Mouse (Mus musculus): ENCODE data around the gene Epha2. TPM values are rescaled to one million over a fixed set of nuclear protein-coding genes. Genes with fewer than 3 reads are reported as not detected.

Epha2 gene
- polyA plus RNA-seq, 1 experiment = 1.2 TPM

- no peak overlapping the region for H3K4me3 ChIP-seq (ENCODE audit: insufficient read depth, low read length)
- no peak overlapping the region for H3K27ac ChIP-seq (ENCODE audit: insufficient read depth, low read length)
- H3K4me1 ChIP-seq (ENCODE audit: control insufficient read depth, insufficient read depth, low read length) = no peaks in the 10 kb centered on the region
- TF ChIP-seq CTCF (IDR thresholded peaks at IDR 0.05; ENCODE audit: extremely low read depth, insufficient read depth, low read length) (no peak), POLR2A (IDR thresholded peaks at IDR 0.05; ENCODE audit: extremely low read depth, insufficient read depth, low read length) (no peak)
Measured at GRCm38 (mm10) chr4:141316498-141317180, 15.6 kb downstream of the Epha2 start.

- H3K27ac ChIP-seq (ENCODE audit: insufficient read depth, low read length) = no peak overlapping the region
- no peaks in the 10 kb centered on the region for H3K4me1 ChIP-seq (ENCODE audit: control insufficient read depth, insufficient read depth, low read length)
- TF ChIP-seq CTCF (IDR thresholded peaks at IDR 0.05; ENCODE audit: extremely low read depth, insufficient read depth, low read length) (no peak), POLR2A (IDR thresholded peaks at IDR 0.05; ENCODE audit: extremely low read depth, insufficient read depth, low read length) (no peak)
- no peak overlapping the region for H3K4me3 ChIP-seq (ENCODE audit: insufficient read depth, low read length)
Measured at GRCm38 (mm10) chr4:141317914-141318313, 16.9 kb downstream of the Epha2 start.

DNA sequence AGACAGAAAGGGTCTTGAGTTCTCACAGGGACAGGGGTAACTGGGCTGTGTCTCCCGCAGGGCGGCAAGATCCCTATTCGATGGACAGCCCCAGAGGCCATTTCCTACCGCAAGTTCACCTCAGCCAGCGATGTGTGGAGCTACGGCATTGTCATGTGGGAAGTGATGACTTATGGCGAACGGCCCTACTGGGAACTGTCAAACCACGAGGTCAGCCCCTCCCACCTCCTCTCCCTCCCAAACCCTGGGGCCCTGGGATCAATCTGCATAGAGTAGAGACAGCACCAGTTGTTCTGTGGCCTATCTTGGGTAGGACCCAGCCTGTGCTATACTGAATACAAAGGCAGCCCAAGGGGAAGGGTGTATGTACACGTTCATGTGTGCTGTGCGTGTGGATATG is 21.5 kb downstream of the Epha2 start:
- Histone ChIP-seq H3K4me3 (ENCODE audit: insufficient read depth, low read length) (no peak overlapping the region), H3K4me1 (ENCODE audit: control insufficient read depth, insufficient read depth, low read length) (no peaks in the 10 kb centered on the region), H3K27ac (ENCODE audit: insufficient read depth, low read length) (no peak overlapping the region)
- TF ChIP-seq POLR2A (IDR thresholded peaks at IDR 0.05; ENCODE audit: extremely low read depth, insufficient read depth, low read length) = no peak
- no peak for TF ChIP-seq CTCF (IDR thresholded peaks at IDR 0.05; ENCODE audit: extremely low read depth, insufficient read depth, low read length)

DNA sequence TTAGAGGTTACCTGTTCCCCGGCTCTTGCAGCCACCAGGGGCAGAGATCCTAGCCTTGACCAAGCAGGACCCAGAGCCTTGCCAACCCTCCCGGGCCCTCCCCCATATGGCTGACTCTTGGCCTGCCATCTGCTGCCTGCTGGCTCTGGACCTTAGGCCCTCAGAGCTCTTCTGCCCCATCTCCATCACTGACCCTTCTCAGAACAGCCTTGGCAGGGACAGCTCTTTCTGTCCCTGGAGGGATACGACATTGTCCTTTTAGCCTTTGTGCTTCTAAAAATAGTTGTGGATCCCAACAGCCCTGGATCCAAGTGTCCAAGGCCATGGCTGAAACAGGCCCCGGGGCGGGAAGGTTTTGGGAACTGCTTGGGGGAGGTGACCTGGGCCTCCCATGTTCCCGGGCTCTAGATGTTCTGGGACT is 23.7 kb downstream of the Epha2 start:
- no peak for TF ChIP-seq POLR2A (IDR thresholded peaks at IDR 0.05; ENCODE audit: extremely low read depth, insufficient read depth, low read length)
- TF ChIP-seq CTCF (IDR thresholded peaks at IDR 0.05; ENCODE audit: extremely low read depth, insufficient read depth, low read length) = no peak
- Histone ChIP-seq H3K27ac (ENCODE audit: insufficient read depth, low read length) (no peak overlapping the region), H3K4me1 (ENCODE audit: control insufficient read depth, insufficient read depth, low read length) (no peaks in the 10 kb centered on the region), H3K4me3 (ENCODE audit: insufficient read depth, low read length) (no peak overlapping the region)

- Histone ChIP-seq H3K4me3 (ENCODE audit: insufficient read depth, low read length) (no peak overlapping the region), H3K27ac (ENCODE audit: insufficient read depth, low read length) (no peak overlapping the region), H3K4me1 (ENCODE audit: control insufficient read depth, insufficient read depth, low read length) (no peaks in the 10 kb centered on the region)
- no peak for TF ChIP-seq CTCF (IDR thresholded peaks at IDR 0.05; ENCODE audit: extremely low read depth, insufficient read depth, low read length)
- no peak for TF ChIP-seq POLR2A (IDR thresholded peaks at IDR 0.05; ENCODE audit: extremely low read depth, insufficient read depth, low read length)
Measured at GRCm38 (mm10) chr4:141325636-141326035, 24.6 kb downstream of the Epha2 start.

GRCm38 (mm10) chr4:141327075-141327474 is 26.0 kb downstream of the Epha2 start:
- no peak overlapping the region for H3K4me3 ChIP-seq (ENCODE audit: insufficient read depth, low read length)
- TF ChIP-seq CTCF (IDR thresholded peaks at IDR 0.05; ENCODE audit: extremely low read depth, insufficient read depth, low read length) (no peak), POLR2A (IDR thresholded peaks at IDR 0.05; ENCODE audit: extremely low read depth, insufficient read depth, low read length) (no peak)

DNA sequence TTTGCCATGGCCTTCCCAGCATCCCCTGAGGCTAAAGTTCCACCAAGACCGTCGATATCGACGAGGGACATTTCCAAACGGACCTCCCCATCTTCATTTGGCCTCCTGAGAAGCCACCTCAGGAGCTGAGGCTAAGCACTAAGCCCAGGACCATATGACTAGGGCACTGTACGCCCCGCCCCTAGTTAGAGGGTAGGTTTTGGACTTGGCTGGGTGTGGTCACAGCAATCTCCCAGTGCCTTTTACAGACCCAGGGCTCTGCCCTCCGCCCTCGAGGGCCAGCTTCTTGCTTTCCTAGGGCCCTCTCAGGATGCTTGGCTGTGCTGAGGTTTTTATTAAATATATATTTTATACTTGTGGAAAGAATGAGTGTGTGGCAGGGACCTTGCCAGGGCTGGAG is 27.7 kb downstream of the Epha2 start:
- no peak for TF ChIP-seq POLR2A (IDR thresholded peaks at IDR 0.05; ENCODE audit: extremely low read depth, insufficient read depth, low read length)
- no peak for TF ChIP-seq CTCF (IDR thresholded peaks at IDR 0.05; ENCODE audit: extremely low read depth, insufficient read depth, low read length)
- H3K27ac ChIP-seq (ENCODE audit: insufficient read depth, low read length) = no peak overlapping the region
- H3K4me3 ChIP-seq (ENCODE audit: insufficient read depth, low read length) = no peak overlapping the region
- H3K4me1 ChIP-seq (ENCODE audit: control insufficient read depth, insufficient read depth, low read length) = no peaks in the 10 kb centered on the region

More at GRCm38 (mm10) chr4:141327075-141327474, 26.0 kb downstream of the Epha2 start:
- Histone ChIP-seq H3K4me1 (ENCODE audit: control insufficient read depth, insufficient read depth, low read length) (no peaks in the 10 kb centered on the region), H3K27ac (ENCODE audit: insufficient read depth, low read length) (no peak overlapping the region)

GRCm38 (mm10) chr4:141329968-141330367 is 28.9 kb downstream of the Epha2 start:
- H3K27ac ChIP-seq (ENCODE audit: insufficient read depth, low read length) = no peak overlapping the region
- no peaks in the 10 kb centered on the region for H3K4me1 ChIP-seq (ENCODE audit: control insufficient read depth, insufficient read depth, low read length)
- no peak overlapping the region for H3K4me3 ChIP-seq (ENCODE audit: insufficient read depth, low read length)
- TF ChIP-seq CTCF (IDR thresholded peaks at IDR 0.05; ENCODE audit: extremely low read depth, insufficient read depth, low read length) (no peak), POLR2A (IDR thresholded peaks at IDR 0.05; ENCODE audit: extremely low read depth, insufficient read depth, low read length) (no peak)

- H3K4me3 ChIP-seq (ENCODE audit: insufficient read depth, low read length) = no peak overlapping the region
- TF ChIP-seq CTCF (IDR thresholded peaks at IDR 0.05; ENCODE audit: extremely low read depth, insufficient read depth, low read length) = no peak
- no peak for TF ChIP-seq POLR2A (IDR thresholded peaks at IDR 0.05; ENCODE audit: extremely low read depth, insufficient read depth, low read length)
- no peaks in the 10 kb centered on the region for H3K4me1 ChIP-seq (ENCODE audit: control insufficient read depth, insufficient read depth, low read length)
- H3K27ac ChIP-seq (ENCODE audit: insufficient read depth, low read length) = no peak overlapping the region
Measured at GRCm38 (mm10) chr4:141331446-141331845, 30.4 kb downstream of the Epha2 start.

- H3K27ac ChIP-seq (ENCODE audit: insufficient read depth, low read length) = no peak overlapping the region
- H3K4me3 ChIP-seq (ENCODE audit: insufficient read depth, low read length) = no peak overlapping the region
- no peaks in the 10 kb centered on the region for H3K4me1 ChIP-seq (ENCODE audit: control insufficient read depth, insufficient read depth, low read length)
- no peak for TF ChIP-seq CTCF (IDR thresholded peaks at IDR 0.05; ENCODE audit: extremely low read depth, insufficient read depth, low read length)
- no peak for TF ChIP-seq POLR2A (IDR thresholded peaks at IDR 0.05; ENCODE audit: extremely low read depth, insufficient read depth, low read length)
Measured at GRCm38 (mm10) chr4:141332258-141332657, 31.2 kb downstream of the Epha2 start.

Measured in cortical plate, adult 2 months (tissue).